ENCODE assay signal across 17 mouse cellular contexts in genomic region chr2:43573526-43573925, GRCm38 (mm10). TPM values are rescaled to one million over a fixed set of nuclear protein-coding genes. Genes with fewer than 3 reads are reported as not detected.
"Had no signal": no experiment of that assay in that cellular context is flagged by ENCODE, and none has a peak within 500 bp of the region (broad histone marks: within the 10 kb centered on the region; RNA-seq: fewer than 3 reads in every experiment).

No protein-coding gene starts in this region.

- H3K27me3 ChIP-seq: neural tube, embryonic 15.5 days; stomach, embryonic 15.5 days had no signal

- H3K9ac ChIP-seq: neural tube, embryonic 15.5 days; stomach, embryonic 15.5 days had no signal

- H3K27ac ChIP-seq: neural tube, embryonic 15.5 days; stomach, embryonic 15.5 days; stomach, postnatal 0 days had no signal

- H3K36me3 ChIP-seq: neural tube, embryonic 15.5 days; stomach, embryonic 15.5 days had no signal

- H3K4me3 ChIP-seq: neural tube, embryonic 15.5 days; stomach, embryonic 15.5 days had no signal

- H3K4me2 ChIP-seq: neural tube, embryonic 15.5 days; stomach, embryonic 15.5 days had no signal

- H3K9me3 ChIP-seq: neural tube, embryonic 15.5 days; stomach, embryonic 15.5 days had no signal

- DNase-seq: retina, postnatal 1 day; right cerebral cortex, adult 18-20 months; right cerebral cortex, postnatal 14 days; right cerebral cortex, postnatal 25 days; right cerebral cortex, postnatal 4 days; spleen, adult 18-20 months; thymus, adult 18-20 months; thymus, adult 2 months; thymus, postnatal 14 days; thymus, postnatal 25 days; thymus, postnatal 36 days; thymus, postnatal 4 days had no signal

- H3K4me1 ChIP-seq: neural tube, embryonic 15.5 days; stomach, embryonic 15.5 days had no signal

RNA-seq across cellular contexts. Expression of gene Kynu, which starts 18.4 kb away (rescaled TPM):
- polyA plus RNA-seq: neural tube, embryonic 14.5 days; testis, adult 2 months had no signal
